ENCODE assay signal across 8 mouse cellular contexts in genomic region chr15:81928277-81928676, GRCm38 (mm10). TPM values are rescaled to one million over a fixed set of nuclear protein-coding genes. Genes with fewer than 3 reads are reported as not detected.
DNase-seq lines count a peak whose midpoint lies in the region; ATAC-seq and TF ChIP-seq lines count a peak whose summit lies in the region.

No protein-coding gene starts in this region.

- peak; percentile 29 to 48 for DNase-seq in adrenal gland, adult 18-20 months (ENCODE audit: low spot score in 2 of 2)
- no peak for DNase-seq in adrenal gland, postnatal 4 days (ENCODE audit: low spot score in 2 of 2)
- DNase-seq in neural tube, embryonic 10.5 days (ENCODE audit: extremely low spot score, low spot score) = no peak
- DNase-seq in induced T-regulatory cell, adult 2 months (ENCODE audit: low read depth) = peak; percentile 41
- no peak for DNase-seq in frontal cortex, postnatal 10 days (ENCODE audit: low spot score in 2 of 2)

- H3K36me3 ChIP-seq in neural tube, embryonic 13.5 days = no peaks in the 10 kb centered on the region
- no peaks in the 10 kb centered on the region for H3K36me3 ChIP-seq in midbrain, embryonic 15.5 days (replicated peaks)
- no peaks in the 10 kb centered on the region for H3K36me3 ChIP-seq in intestine, postnatal 0 days (ENCODE audit: control insufficient read depth, insufficient read depth)

- 41% methylated on average over 11 of the region's 11 CpGs for WGBS in neural tube, embryonic 13.5 days
- 49% methylated on average over 11 of the region's 11 CpGs for WGBS in midbrain, embryonic 15.5 days
- WGBS in intestine, postnatal 0 days = 55% methylated on average over 11 of the region's 11 CpGs

- peaks cover 45% of the 10 kb centered on the region for H3K4me1 ChIP-seq in neural tube, embryonic 13.5 days (replicated peaks)
- H3K4me1 ChIP-seq in midbrain, embryonic 15.5 days = peaks cover 32% of the 10 kb centered on the region
- no peaks in the 10 kb centered on the region for H3K4me1 ChIP-seq in intestine, postnatal 0 days (replicated peaks; ENCODE audit: control insufficient read depth, insufficient read depth, low read length)

- H3K27ac ChIP-seq in neural tube, embryonic 13.5 days (replicated peaks) = peak overlapping the region; percentile 91
- H3K27ac ChIP-seq in midbrain, embryonic 15.5 days = peak overlapping the region; percentile 56; the same call in 1 of the 2 replicates
- no peak overlapping the region for H3K27ac ChIP-seq in intestine, postnatal 0 days (ENCODE audit: low read depth, low read length)

- no peaks in the 10 kb centered on the region for H3K9me3 ChIP-seq in neural tube, embryonic 13.5 days
- no peaks in the 10 kb centered on the region for H3K9me3 ChIP-seq in midbrain, embryonic 15.5 days
- no peaks in the 10 kb centered on the region for H3K9me3 ChIP-seq in intestine, postnatal 0 days (ENCODE audit: control insufficient read depth)

- no peak for TF ChIP-seq CTCF in intestine, postnatal 0 days (IDR thresholded peaks at IDR 0.05; ENCODE audit: low read depth)

- H3K4me3 ChIP-seq in neural tube, embryonic 13.5 days = no peak overlapping the region
- no peak overlapping the region for H3K4me3 ChIP-seq in midbrain, embryonic 15.5 days
- no peak overlapping the region for H3K4me3 ChIP-seq in intestine, postnatal 0 days (ENCODE audit: low read depth, low read length)

- H3K27me3 ChIP-seq in neural tube, embryonic 13.5 days = no peaks in the 10 kb centered on the region
- H3K27me3 ChIP-seq in midbrain, embryonic 15.5 days (replicated peaks) = no peaks in the 10 kb centered on the region
- no peaks in the 10 kb centered on the region for H3K27me3 ChIP-seq in intestine, postnatal 0 days (replicated peaks; ENCODE audit: control insufficient read depth, insufficient read depth, low read length)

- no peak overlapping the region for H3K4me2 ChIP-seq in neural tube, embryonic 13.5 days
- H3K4me2 ChIP-seq in midbrain, embryonic 15.5 days = no peak overlapping the region
- no peak overlapping the region for H3K4me2 ChIP-seq in intestine, postnatal 0 days (replicated peaks; ENCODE audit: low read depth)

- no peak overlapping the region for H3K9ac ChIP-seq in neural tube, embryonic 13.5 days
- no peak overlapping the region for H3K9ac ChIP-seq in midbrain, embryonic 15.5 days
- H3K9ac ChIP-seq in intestine, postnatal 0 days (ENCODE audit: low read depth, low read length) = no peak overlapping the region

- no peak for ATAC-seq in neural tube, embryonic 13.5 days (ENCODE audit: low read depth)
- ATAC-seq in midbrain, embryonic 15.5 days (replicated peaks) = no peak
- ATAC-seq in intestine, postnatal 0 days = no peak

RNA-seq across cellular contexts. Expression of gene Polr3h, which starts 2.2 kb away (rescaled TPM):
- total RNA-seq in adrenal gland, adult 18-20 months (2021) = 10 to 100 TPM; 16.2 to 19.9 TPM
- 10 to 100 TPM; 25.3 to 27.9 TPM for total RNA-seq in adrenal gland, postnatal 4 days (2021)
- polyA plus RNA-seq in neural tube, embryonic 13.5 days (2015; fragmentation: Nextera tagmentation; extraction: Ambion mirVana) = 78.6 and 80.6 TPM in 2 replicates
- polyA plus RNA-seq in midbrain, embryonic 15.5 days (2015; fragmentation: Nextera tagmentation; extraction: Ambion mirVana) = 81.5 and 83.1 TPM in 2 replicates
- 114 and 123 TPM in 2 replicates for polyA plus RNA-seq in intestine, postnatal 0 days (2015; fragmentation: Nextera tagmentation; extraction: Ambion mirVana)

RNA-seq across cellular contexts. Expression of gene Csdc2, which starts 8.3 kb away (rescaled TPM):
- total RNA-seq in adrenal gland, adult 18-20 months (2021) = 1 to 10 TPM; 6.9 to 9.2 TPM
- 10 to 100 TPM; 52.8 to 55.7 TPM for total RNA-seq in adrenal gland, postnatal 4 days (2021)
- 117 and 127 TPM in 2 replicates for polyA plus RNA-seq in neural tube, embryonic 13.5 days (2015; fragmentation: Nextera tagmentation; extraction: Ambion mirVana)
- 248 and 250 TPM in 2 replicates for polyA plus RNA-seq in midbrain, embryonic 15.5 days (2015; fragmentation: Nextera tagmentation; extraction: Ambion mirVana)
- 4.4 and 4.9 TPM in 2 replicates for polyA plus RNA-seq in intestine, postnatal 0 days (2015; fragmentation: Nextera tagmentation; extraction: Ambion mirVana)

RNA-seq across cellular contexts. Expression of gene Pmm1, which starts 32.5 kb away (rescaled TPM):
- 10 to 100 TPM; 58.0 to 85.4 TPM for total RNA-seq in adrenal gland, adult 18-20 months (2021)
- total RNA-seq in adrenal gland, postnatal 4 days (2021) = 100 to 1,000 TPM in 1 of 2 experiments, 10 to 100 TPM in 1; 94.6 to 101 TPM
- polyA plus RNA-seq in neural tube, embryonic 13.5 days (2015; fragmentation: Nextera tagmentation; extraction: Ambion mirVana) = 62.2 and 75.2 TPM in 2 replicates
- polyA plus RNA-seq in midbrain, embryonic 15.5 days (2015; fragmentation: Nextera tagmentation; extraction: Ambion mirVana) = 84.3 and 89.9 TPM in 2 replicates
- polyA plus RNA-seq in intestine, postnatal 0 days (2015; fragmentation: Nextera tagmentation; extraction: Ambion mirVana) = 14.5 and 15.8 TPM in 2 replicates

RNA-seq across cellular contexts. Expression of gene 1700029P11Rik, which starts 52.1 kb away (rescaled TPM):
- total RNA-seq in adrenal gland, adult 18-20 months (2021) = not detected
- not detected for total RNA-seq in adrenal gland, postnatal 4 days (2021)
- polyA plus RNA-seq in neural tube, embryonic 13.5 days (2015; fragmentation: Nextera tagmentation; extraction: Ambion mirVana) = not detected in 2 replicates
- not detected in 2 replicates for polyA plus RNA-seq in midbrain, embryonic 15.5 days (2015; fragmentation: Nextera tagmentation; extraction: Ambion mirVana)
- polyA plus RNA-seq in intestine, postnatal 0 days (2015; fragmentation: Nextera tagmentation; extraction: Ambion mirVana) = not detected in 2 replicates

RNA-seq across cellular contexts. Expression of gene Aco2, which starts 56.2 kb away (rescaled TPM):
- 1,000 to 10,000 TPM in 1 of 2 experiments, 100 to 1,000 TPM in 1; 791 to 1,455 TPM for total RNA-seq in adrenal gland, adult 18-20 months (2021)
- 100 to 1,000 TPM; 498 to 540 TPM for total RNA-seq in adrenal gland, postnatal 4 days (2021)
- polyA plus RNA-seq in neural tube, embryonic 13.5 days (2015; fragmentation: Nextera tagmentation; extraction: Ambion mirVana) = 252 and 268 TPM in 2 replicates
- polyA plus RNA-seq in midbrain, embryonic 15.5 days (2015; fragmentation: Nextera tagmentation; extraction: Ambion mirVana) = 265 and 271 TPM in 2 replicates
- 192 and 209 TPM in 2 replicates for polyA plus RNA-seq in intestine, postnatal 0 days (2015; fragmentation: Nextera tagmentation; extraction: Ambion mirVana)

Comparison
In these comparisons a context has a peak if more than half of its experiments do, and no peak if none do; other contexts are left out.
1. DNase-seq: peak in adrenal gland, adult 18-20 months (2 of 2) and induced T-regulatory cell, adult 2 months (single experiment); none in adrenal gland, postnatal 4 days (0 of 2), neural tube, embryonic 10.5 days (single experiment) and frontal cortex, postnatal 10 days (0 of 2).
2. RNA of gene Csdc2, which starts 8.3 kb away (polyA plus RNA-seq): 248 to 250 TPM in midbrain, embryonic 15.5 days and 117 to 127 TPM in neural tube, embryonic 13.5 days; 4.4 to 4.9 TPM in intestine, postnatal 0 days; every median in the first group is over 10 times any median in the second.